Mouse (Mus musculus): Measurements from ENCODE around the gene Rabl6.

The Rabl6 gene

GRCm38 (mm10) chr2:25545996-25546810 is 62.1 kb downstream of the Rabl6 start:
- DNase-seq (ENCODE audit: extremely low spot score), result no peak

DNA sequence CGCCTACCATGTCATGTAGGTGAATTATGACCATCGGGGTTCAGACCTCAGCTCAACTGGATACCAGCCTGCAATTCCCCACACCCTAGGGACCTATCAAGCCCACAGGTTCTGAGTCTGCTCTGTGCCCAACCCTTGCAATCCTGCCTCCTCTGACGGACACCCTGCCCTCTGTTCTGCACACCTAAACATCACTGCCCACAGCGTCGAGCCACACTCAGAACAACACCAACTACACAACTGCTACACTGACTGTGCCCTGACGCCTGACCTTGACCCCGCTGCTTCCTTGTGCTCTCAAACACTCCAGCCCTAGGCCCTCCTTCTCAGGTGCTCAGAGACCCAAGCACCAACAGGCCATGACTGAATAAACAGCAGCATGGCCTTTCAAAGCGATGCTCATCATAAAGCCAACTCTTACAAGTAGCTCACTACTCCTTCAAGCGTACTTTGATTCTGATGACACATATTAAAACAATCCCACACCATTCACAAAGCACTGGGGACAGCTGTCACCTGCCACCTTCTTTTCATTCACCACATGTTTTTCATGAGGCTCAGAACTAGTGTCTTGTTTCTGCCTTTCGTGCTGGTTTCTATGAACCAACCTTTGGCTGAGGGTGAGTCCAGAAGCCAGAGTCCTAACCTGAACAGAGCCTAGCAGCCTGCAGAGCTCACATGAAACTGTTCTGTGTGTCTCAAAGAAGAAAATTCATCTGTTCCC is 66.5 kb downstream of the Rabl6 start:
- no peak for DNase-seq (ENCODE audit: extremely low spot score)

GRCm38 (mm10) chr2:25540541-25540948 is 67.8 kb downstream of the Rabl6 start:
- no peak for DNase-seq (ENCODE audit: extremely low spot score)

GRCm38 (mm10) chr2:25536531-25536930 is 71.8 kb downstream of the Rabl6 start:
- DNase-seq (ENCODE audit: extremely low spot score), result no peak

DNA sequence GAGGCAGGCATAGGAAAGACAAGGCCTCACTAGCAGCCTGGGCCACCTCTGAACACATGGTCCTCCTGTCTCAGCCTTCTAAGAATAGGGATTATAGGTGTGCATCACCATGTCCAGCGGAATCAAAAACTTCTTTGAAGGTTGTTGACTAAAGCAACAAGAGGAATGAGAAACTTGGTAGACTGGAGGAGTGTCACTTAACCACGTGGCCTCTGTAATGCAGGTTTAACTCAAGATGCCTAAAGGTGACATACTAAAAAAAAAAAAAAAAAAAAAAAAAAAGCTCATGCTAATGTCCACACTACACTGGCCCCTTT is 73.5 kb downstream of the Rabl6 start:
- DNase-seq (ENCODE audit: extremely low spot score), result no peak

- no peak for DNase-seq (ENCODE audit: extremely low spot score)
Measured at GRCm38 (mm10) chr2:25534178-25534865, 74.0 kb downstream of the Rabl6 start.

DNA sequence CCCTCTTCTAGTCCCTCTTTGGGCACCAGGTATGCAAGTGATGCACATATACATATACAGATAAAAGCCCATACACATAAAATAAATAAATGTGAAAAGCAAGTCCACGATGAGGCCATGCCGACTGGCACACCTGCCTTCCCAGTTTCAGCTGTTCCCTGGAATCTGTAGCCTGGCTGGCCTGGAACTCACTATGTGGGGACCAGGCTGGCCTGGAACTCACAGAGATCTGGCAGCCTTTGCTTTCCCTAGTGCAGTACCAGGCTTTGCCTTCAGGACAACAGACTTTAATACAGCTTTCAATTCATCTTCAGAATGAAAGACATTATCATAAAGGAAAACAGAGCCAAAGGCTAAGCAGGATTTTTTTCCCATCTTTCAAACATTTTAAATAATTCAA is 74.6 kb downstream of the Rabl6 start:
- no peak for DNase-seq (ENCODE audit: extremely low spot score)
